Mouse (Mus musculus): ENCODE data around the gene Slc7a4. TPM values are rescaled to one million over a fixed set of nuclear protein-coding genes. Genes with fewer than 3 reads are reported as not detected.
"Not testable (repeated sequence)": the region's sequence is repeated elsewhere in the genome, so short reads cannot be mapped to it uniquely, and the experiment has no call there.

The Slc7a4 gene
- total RNA-seq, 2 experiments from 2014 or later = 71.7 to 76.3 TPM

DNA sequence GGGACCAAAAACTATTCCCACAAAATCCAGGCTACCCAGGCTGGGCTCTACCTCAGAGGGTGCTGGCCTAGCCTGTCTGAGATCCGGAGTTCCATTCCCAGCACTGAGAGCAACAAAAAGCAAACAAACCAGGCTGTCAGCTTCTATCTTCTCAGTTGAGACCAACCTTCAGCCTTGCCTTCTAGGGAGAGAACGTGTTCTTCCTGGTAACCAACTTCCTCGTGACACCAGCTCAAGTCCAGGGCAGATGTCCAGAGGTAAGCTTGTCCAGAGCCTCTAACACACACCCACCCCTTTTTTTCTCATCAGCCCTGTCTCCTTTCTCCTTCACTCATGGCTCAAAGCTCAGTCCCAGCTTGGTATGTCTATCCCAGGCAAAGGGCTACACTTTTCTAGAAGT lies 18.2 kb downstream of the Slc7a4 start:
- intact Hi-C loops (cut with DNase I) = no loop called here
- no peak for DNase-seq (ENCODE audit: low spot score in 2 of 2)

GRCm38 (mm10) chr16:17564221-17564620 lies 18.8 kb downstream of the Slc7a4 start:
- intact Hi-C loops (cut with DNase I) = no loop called here
- DNase-seq (ENCODE audit: low spot score in 2 of 2) = no peak

GRCm38 (mm10) chr16:17563580-17563979 lies 19.4 kb downstream of the Slc7a4 start:
- DNase-seq (ENCODE audit: low spot score in 2 of 2) = no peak
- intact Hi-C loops (cut with DNase I) = loop anchor here (2.0 kb wide), 1 partner anchor 55 kb away; the partner anchor contains the start of gene Smpd4

- peak; percentile 38 to 70 for DNase-seq (ENCODE audit: low spot score in 2 of 2)
- intact Hi-C loops (cut with DNase I) = loop anchor here (2.0 kb wide), 1 partner anchor 57 kb away; the partner anchor contains the start of gene Smpd4
These were observed 21.2 kb downstream of the Slc7a4 start, which contains the start of gene P2rx6 for GRCm38 (mm10) chr16:17561751-17562208. P2rx6 (plus strand) TSS chr16:17561885.

- intact Hi-C loops (cut with DNase I) = no loop called here
- peak in 1 of 2 experiments; percentile 80 for DNase-seq (ENCODE audit: low spot score in 2 of 2)
These were observed 21.8 kb downstream of the Slc7a4 start, which contains the start of gene Lrrc74b for GRCm38 (mm10) chr16:17561128-17561750. Lrrc74b (minus strand) TSS chr16:17561247.

DNA sequence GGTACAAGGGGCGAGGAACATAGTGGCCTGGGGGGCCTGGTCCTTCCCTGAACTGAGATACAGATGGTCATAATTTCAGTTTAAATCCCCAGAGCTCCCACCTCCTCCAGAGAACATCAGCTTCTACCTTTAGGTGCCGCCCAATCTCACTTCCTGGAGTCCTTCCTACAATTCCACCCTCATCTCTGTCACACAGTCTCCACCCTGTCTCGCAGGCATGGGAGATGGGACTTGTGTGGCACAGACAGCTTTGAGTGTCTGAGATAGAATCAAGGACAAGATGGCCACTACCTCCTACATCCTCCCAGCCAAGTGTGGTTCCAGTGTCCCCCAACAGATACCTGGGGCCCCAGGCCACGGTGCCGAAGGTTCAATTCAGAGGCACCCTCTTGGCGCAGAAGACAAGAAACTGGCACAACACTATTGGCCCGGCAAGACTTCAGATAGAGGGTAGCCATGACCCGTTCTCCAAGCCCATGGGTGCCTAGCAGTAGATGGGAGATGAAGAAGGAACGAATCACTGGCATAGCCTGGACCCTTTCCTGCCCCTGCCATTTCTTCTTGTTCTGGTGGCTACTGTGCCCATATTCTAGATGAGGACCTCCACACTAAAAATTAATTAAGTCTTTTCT lies 23.5 kb downstream of the Slc7a4 start:
- DNase-seq (ENCODE audit: low spot score in 2 of 2) = no peak
- intact Hi-C loops (cut with DNase I) = loop anchor here (2.0 to 5.0 kb wide), 2 partner anchors 51 to 253 kb away; no protein-coding TSS in a partner anchor

DNA sequence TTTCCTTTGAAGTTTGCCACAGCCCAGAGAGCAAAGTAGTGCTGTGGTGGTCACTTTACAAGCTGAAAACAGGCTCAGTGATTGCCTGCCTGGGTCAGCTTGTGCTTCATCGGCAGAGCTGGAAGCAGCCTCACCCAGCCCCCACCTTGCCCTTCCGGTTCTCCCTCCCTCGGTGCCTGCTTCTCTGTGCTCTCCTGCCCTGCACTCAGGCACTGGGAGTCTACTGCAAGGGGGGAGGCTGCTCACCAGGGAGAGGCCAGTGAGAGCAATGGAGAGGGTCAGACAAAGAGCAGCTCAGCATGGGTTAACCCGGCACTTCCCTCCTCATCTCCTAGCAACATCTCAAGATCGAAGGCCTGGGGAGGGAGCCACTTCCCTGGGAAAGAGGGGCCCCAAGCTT lies 24.2 kb downstream of the Slc7a4 start:
- intact Hi-C loops (cut with DNase I) = loop anchor here (2.0 to 5.0 kb wide), 2 partner anchors 52 to 253 kb away; no protein-coding TSS in a partner anchor
- DNase-seq (ENCODE audit: low spot score in 2 of 2) = no peak

- peak; percentile 69 to 81 for DNase-seq (ENCODE audit: low spot score in 2 of 2)
- intact Hi-C loops (cut with DNase I) = loop anchor here (2.0 to 5.0 kb wide), 2 partner anchors 53 to 254 kb away; no protein-coding TSS in a partner anchor
These were observed 25.0 kb downstream of the Slc7a4 start for GRCm38 (mm10) chr16:17557947-17558480.

DNA sequence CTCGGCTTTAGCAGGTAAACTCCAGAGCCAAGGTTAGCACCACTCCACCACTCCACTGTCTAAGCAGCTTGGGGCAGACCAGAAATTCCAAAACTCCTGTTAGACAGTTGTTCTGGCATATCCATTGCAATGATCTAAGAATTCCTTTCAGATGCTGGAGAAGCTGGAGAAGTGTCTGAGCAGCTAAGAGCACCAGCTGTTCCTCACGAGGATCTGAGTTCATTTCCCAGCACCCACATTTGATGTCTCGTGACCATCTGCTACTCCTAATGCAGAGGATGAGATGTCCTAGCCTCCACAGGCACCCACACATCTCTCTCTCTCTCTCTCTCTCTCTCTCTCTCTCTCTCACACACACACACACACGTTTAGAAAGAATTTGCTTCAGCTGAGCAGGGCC lies 26.1 kb downstream of the Slc7a4 start:
- intact Hi-C loops (cut with DNase I) = loop anchor here (5.0 kb wide), 1 partner anchor 255 kb away; no protein-coding TSS in a partner anchor

GRCm38 (mm10) chr16:17556180-17556579 lies 26.8 kb downstream of the Slc7a4 start:
- DNase-seq (ENCODE audit: low spot score in 2 of 2) = no peak

More for the DNA sequence above, 26.1 kb downstream of the Slc7a4 start:
- DNase-seq (ENCODE audit: low spot score in 2 of 2) = peak in 1 of 2 experiments; percentile 63

GRCm38 (mm10) chr16:17554702-17555101 lies 28.3 kb downstream of the Slc7a4 start:
- intact Hi-C loops (cut with DNase I) = loop anchor here (5.0 kb wide), 1 partner anchor 258 kb away; no protein-coding TSS in a partner anchor
- not testable (repeated sequence) for DNase-seq (ENCODE audit: low spot score in 2 of 2)

More at GRCm38 (mm10) chr16:17556180-17556579, 26.8 kb downstream of the Slc7a4 start:
- intact Hi-C loops (cut with DNase I) = loop anchor here (5.0 kb wide), 1 partner anchor 256 kb away; no protein-coding TSS in a partner anchor

DNA sequence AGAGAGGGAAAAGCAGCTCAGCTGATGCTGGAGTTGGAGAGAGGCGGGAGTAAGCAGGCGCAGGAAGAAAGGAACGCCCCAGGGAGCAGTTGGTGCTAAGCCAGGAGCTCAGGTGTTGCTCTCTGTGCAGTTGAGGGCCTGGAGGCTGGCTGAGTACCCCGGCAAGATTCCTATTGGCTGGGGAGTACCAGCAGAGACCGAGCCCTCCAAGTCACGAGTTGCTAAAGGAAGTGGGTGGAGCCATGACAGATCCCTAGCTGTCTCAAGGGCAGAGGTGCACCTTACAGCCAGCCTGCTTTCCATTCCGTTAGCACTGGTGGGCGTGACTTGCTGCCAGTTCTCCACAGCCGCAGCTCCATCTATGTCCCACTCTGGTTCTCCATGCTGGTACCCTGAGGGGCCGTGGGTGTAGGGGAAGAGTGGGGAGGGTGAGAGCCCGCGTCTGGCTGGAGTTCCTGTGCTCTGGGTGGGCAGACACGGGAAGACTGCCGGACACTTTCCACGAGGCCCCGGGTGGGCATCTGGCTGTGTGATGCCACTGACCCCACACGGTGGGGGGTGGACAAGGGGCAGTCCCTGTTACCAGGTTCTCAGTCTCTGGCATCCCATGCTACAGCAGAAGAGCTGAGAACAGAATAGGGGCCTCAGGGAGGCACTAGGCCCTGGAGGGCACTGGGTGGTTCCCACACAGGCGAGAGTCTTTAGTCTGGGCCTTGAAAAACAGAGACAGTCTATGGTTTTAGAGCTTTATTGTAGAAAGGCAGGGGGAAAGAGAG lies 28.9 kb downstream of the Slc7a4 start:
- intact Hi-C loops (cut with DNase I) = no loop called here
- no peak for DNase-seq (ENCODE audit: low spot score in 2 of 2)

- no peak for DNase-seq (ENCODE audit: low spot score in 2 of 2)
- intact Hi-C loops (cut with DNase I) = no loop called here
These were observed 30.2 kb downstream of the Slc7a4 start for GRCm38 (mm10) chr16:17552837-17553236.

GRCm38 (mm10) chr16:17542632-17543031 lies 40.4 kb downstream of the Slc7a4 start:
- DNase-seq (ENCODE audit: low spot score in 2 of 2) = no peak
- intact Hi-C loops (cut with DNase I) = no loop called here

GRCm38 (mm10) chr16:17536584-17536983 lies 46.4 kb downstream of the Slc7a4 start:
- intact Hi-C loops (cut with DNase I) = no loop called here
- DNase-seq (ENCODE audit: low spot score in 2 of 2) = no peak

DNA sequence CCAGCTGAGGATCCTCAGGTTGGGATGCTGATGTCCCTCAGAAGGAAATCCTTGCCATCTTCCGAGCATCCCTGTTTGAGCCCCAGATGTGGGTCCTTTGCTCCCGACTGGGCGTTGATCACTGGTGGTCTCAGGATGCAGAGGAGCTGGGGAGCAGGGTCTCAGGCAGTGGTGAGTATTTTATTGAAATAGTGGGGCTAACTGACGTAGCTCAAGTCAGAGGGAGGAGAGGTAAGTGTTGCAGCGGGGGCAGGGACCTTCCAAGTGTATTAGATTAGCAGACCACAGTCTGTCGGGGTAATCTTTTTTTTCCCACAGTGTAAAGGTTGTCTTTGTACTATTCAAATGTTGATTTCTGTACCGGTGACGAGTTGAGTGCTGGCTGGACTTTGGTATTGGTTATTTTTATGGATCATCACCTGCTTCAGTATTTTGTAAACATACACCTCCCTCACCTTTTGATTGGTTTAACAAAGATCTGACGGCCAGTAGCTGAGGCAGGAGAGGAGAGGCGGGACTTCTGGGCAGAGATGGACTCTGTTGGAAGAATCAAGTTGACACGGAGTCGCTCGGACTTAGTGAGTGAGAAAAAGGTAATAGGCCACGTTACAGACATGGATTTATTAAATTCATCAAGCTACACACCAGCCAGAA lies 50.2 kb downstream of the Slc7a4 start:
- intact Hi-C loops (cut with DNase I) = no loop called here

GRCm38 (mm10) chr16:17532271-17532670 lies 50.7 kb downstream of the Slc7a4 start:
- intact Hi-C loops (cut with DNase I) = no loop called here
- no peak for DNase-seq (ENCODE audit: low spot score in 2 of 2)

More for the DNA sequence above, 50.2 kb downstream of the Slc7a4 start:
- DNase-seq (ENCODE audit: low spot score in 2 of 2) = no peak

- DNase-seq (ENCODE audit: low spot score in 2 of 2) = peak; percentile 95 to 96
- intact Hi-C loops (cut with DNase I) = loop anchor here (1.0 kb wide), 1 partner anchor 20 kb away; no protein-coding TSS in a partner anchor
These were observed 52.2 kb downstream of the Slc7a4 start, which contains the start of gene Thap7 for GRCm38 (mm10) chr16:17530640-17531288. Thap7 (minus strand) TSS chr16:17531136.
